Mouse (Mus musculus): Measurements from ENCODE around the gene Ablim1. TPM values are rescaled to one million over a fixed set of nuclear protein-coding genes. Genes with fewer than 3 reads are reported as not detected.

Ablim1 gene
- polyA plus RNA-seq, 1 experiment from 2014 or later, result 37.9 TPM

- WGBS, result 80% methylated on average over 9 of the region's 9 CpGs
These were observed 266.9 kb downstream of the Ablim1 start for GRCm38 (mm10) chr19:57047671-57048320.

GRCm38 (mm10) chr19:57039258-57039657 is 275.5 kb downstream of the Ablim1 start:
- Histone ChIP-seq H3K4me1 (replicated peaks) (0 out of 2 replicates have a peak, but pooled peaks cover 2% of the 10 kb centered on the region), H3K36me3 (peaks cover 40% of the 10 kb centered on the region), H3K27me3 (no peaks in the 10 kb centered on the region), H3K4me3 (no peak overlapping the region), H3K9ac (no peak overlapping the region), H3K4me2 (no peak overlapping the region), H3K27ac (no peak overlapping the region), H3K9me3 (no peaks in the 10 kb centered on the region)
- ATAC-seq (ENCODE audit: low FRiP score), result no peak
- WGBS, result 63% methylated on average over 6 of the region's 6 CpGs

More at GRCm38 (mm10) chr19:57047671-57048320, 266.9 kb downstream of the Ablim1 start:
- no peak overlapping the region for H3K9ac ChIP-seq
- H3K36me3 ChIP-seq, result 0 out of 2 replicates have a peak, but pooled peaks cover 6% of the 10 kb centered on the region
- H3K27ac ChIP-seq, result no peak overlapping the region
- no peak overlapping the region for H3K4me3 ChIP-seq
- no peak for ATAC-seq (ENCODE audit: low FRiP score)
- no peak overlapping the region for H3K4me2 ChIP-seq
- H3K27me3 ChIP-seq, result 0 out of 2 replicates have a peak, but pooled peaks cover 3% of the 10 kb centered on the region
- peaks cover 20% of the 10 kb centered on the region for H3K4me1 ChIP-seq (replicated peaks)
- no peaks in the 10 kb centered on the region for H3K9me3 ChIP-seq

- Histone ChIP-seq H3K4me2 (no peak overlapping the region), H3K9ac (no peak overlapping the region), H3K36me3 (peaks cover 34% of the 10 kb centered on the region), H3K27me3 (no peaks in the 10 kb centered on the region), H3K27ac (no peak overlapping the region), H3K4me3 (no peak overlapping the region), H3K9me3 (no peaks in the 10 kb centered on the region), H3K4me1 (replicated peaks) (0 out of 2 replicates have a peak, but pooled peaks cover 2% of the 10 kb centered on the region)
- no peak for ATAC-seq (ENCODE audit: low FRiP score)
- WGBS, result 81% methylated on average over 15 of the region's 15 CpGs
These were observed 277.9 kb downstream of the Ablim1 start for GRCm38 (mm10) chr19:57036860-57037259.

GRCm38 (mm10) chr19:57031582-57031981 is 283.1 kb downstream of the Ablim1 start:
- Histone ChIP-seq H3K4me3 (no peak overlapping the region), H3K36me3 (peaks cover 5% of the 10 kb centered on the region), H3K9ac (no peak overlapping the region), H3K4me2 (no peak overlapping the region), H3K9me3 (peaks cover 5% of the 10 kb centered on the region; the same call in 1 of the 2 replicates), H3K27ac (no peak overlapping the region), H3K27me3 (no peaks in the 10 kb centered on the region), H3K4me1 (replicated peaks) (peaks cover 10% of the 10 kb centered on the region)
- no peak for ATAC-seq (ENCODE audit: low FRiP score)
- 70% methylated on average over 4 of the region's 4 CpGs for WGBS

DNA sequence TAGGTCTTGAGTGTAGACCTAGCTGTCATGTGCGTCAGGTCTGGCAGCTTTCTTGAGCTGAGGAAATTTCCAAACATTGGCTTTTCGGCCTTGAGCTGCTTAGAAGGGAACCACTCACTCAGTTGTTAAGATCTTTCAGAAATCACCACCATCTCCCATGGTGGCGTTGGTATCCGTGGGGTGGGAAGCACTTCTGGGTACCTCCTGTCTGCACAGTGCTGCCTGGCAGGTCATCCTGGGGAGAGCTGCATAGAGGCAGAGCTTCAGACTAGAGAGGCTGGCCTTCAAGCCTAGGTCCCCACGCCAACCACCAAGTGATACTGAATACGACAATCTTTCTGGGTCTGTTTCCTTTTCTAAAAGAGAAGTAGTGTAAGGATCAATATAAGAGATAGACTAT is 285.3 kb downstream of the Ablim1 start:
- Histone ChIP-seq H3K9me3 (peaks cover 9% of the 10 kb centered on the region; the same call in 1 of the 2 replicates), H3K36me3 (peaks cover 2% of the 10 kb centered on the region), H3K9ac (no peak overlapping the region), H3K4me3 (no peak overlapping the region), H3K27me3 (no peaks in the 10 kb centered on the region), H3K4me1 (replicated peaks) (peaks cover 8% of the 10 kb centered on the region), H3K27ac (no peak overlapping the region), H3K4me2 (no peak overlapping the region)
- no peak for ATAC-seq (ENCODE audit: low FRiP score)
- 94% methylated on average over 6 of the region's 6 CpGs for WGBS

GRCm38 (mm10) chr19:57028327-57029179 is 286.2 kb downstream of the Ablim1 start:
- Histone ChIP-seq H3K27me3 (no peaks in the 10 kb centered on the region), H3K27ac (no peak overlapping the region), H3K4me1 (replicated peaks) (peaks cover 8% of the 10 kb centered on the region), H3K9me3 (peaks cover 9% of the 10 kb centered on the region; the same call in 1 of the 2 replicates), H3K9ac (no peak overlapping the region), H3K36me3 (peaks cover 2% of the 10 kb centered on the region), H3K4me3 (no peak overlapping the region), H3K4me2 (no peak overlapping the region)
- ATAC-seq (ENCODE audit: low FRiP score), result no peak
- WGBS, result 28% methylated on average over 8 of the region's 8 CpGs

GRCm38 (mm10) chr19:57026501-57026900 is 288.2 kb downstream of the Ablim1 start:
- no peaks in the 10 kb centered on the region for H3K27me3 ChIP-seq
- peaks cover 9% of the 10 kb centered on the region; the same call in 1 of the 2 replicates for H3K9me3 ChIP-seq
- H3K4me1 ChIP-seq (replicated peaks), result peaks cover 8% of the 10 kb centered on the region
- no peak overlapping the region for H3K27ac ChIP-seq
- H3K36me3 ChIP-seq, result peaks cover 2% of the 10 kb centered on the region; the same call in 1 of the 2 replicates
- H3K4me3 ChIP-seq, result no peak overlapping the region
- H3K4me2 ChIP-seq, result no peak overlapping the region
- H3K9ac ChIP-seq, result no peak overlapping the region
- WGBS, result 77% methylated on average over 4 of the region's 4 CpGs
- ATAC-seq (ENCODE audit: low FRiP score), result no peak

- no peak overlapping the region for H3K27ac ChIP-seq
- no peaks in the 10 kb centered on the region for H3K9me3 ChIP-seq
These were observed 296.9 kb downstream of the Ablim1 start for GRCm38 (mm10) chr19:57017785-57018179.

DNA sequence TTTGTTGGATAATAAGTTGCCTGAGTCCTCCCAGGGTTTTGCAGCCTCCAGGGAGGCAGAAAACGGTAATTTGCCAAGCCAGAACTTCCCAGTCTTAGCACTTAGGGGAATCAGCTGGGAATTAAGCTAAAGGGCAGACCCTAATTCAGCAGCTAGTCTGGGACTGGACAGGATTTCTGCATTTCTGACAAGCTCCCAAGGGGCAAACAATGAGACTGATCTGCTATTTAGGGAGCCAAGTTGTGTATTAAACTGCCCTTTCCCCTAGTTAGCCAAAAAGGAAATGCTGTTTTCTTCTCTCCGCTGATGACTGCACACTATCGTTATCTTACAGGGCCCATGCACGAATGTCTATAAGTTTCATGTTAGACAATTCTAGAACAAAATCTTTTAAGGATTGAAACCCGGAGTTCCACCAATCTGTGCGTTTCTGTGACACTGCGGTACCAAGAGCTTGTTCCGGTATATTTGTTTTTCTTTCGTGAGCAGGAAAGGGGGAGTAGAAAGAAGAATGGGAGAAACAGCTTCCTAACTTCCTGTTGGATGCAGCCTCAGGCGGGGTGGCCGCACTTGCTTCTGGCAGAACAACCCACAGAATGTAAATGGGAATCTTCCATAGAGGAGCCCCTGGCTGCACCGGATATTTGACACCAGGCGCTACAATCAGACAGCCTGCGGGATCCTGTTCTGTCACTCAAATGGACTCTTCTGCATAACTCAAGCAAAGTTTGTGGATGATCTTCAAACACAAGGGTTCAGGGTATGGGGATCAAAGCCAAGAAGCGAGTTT is 297.5 kb downstream of the Ablim1 start:
- Histone ChIP-seq H3K4me2 (no peak overlapping the region), H3K4me3 (no peak overlapping the region), H3K9ac (no peak overlapping the region), H3K27ac (no peak overlapping the region), H3K27me3 (no peaks in the 10 kb centered on the region), H3K4me1 (replicated peaks) (0 out of 2 replicates have a peak, but pooled peaks cover 9% of the 10 kb centered on the region), H3K36me3 (no peaks in the 10 kb centered on the region), H3K9me3 (no peaks in the 10 kb centered on the region)
- ATAC-seq (ENCODE audit: low FRiP score), result no peak
- 54% methylated on average over 15 of the region's 15 CpGs for WGBS

More at GRCm38 (mm10) chr19:57017785-57018179, 296.9 kb downstream of the Ablim1 start:
- no peak for ATAC-seq (ENCODE audit: low FRiP score)
- Histone ChIP-seq H3K4me1 (replicated peaks) (0 out of 2 replicates have a peak, but pooled peaks cover 9% of the 10 kb centered on the region), H3K9ac (no peak overlapping the region), H3K27me3 (no peaks in the 10 kb centered on the region), H3K4me2 (no peak overlapping the region), H3K36me3 (no peaks in the 10 kb centered on the region), H3K4me3 (no peak overlapping the region)
- 81% methylated on average over 8 of the region's 8 CpGs for WGBS

DNA sequence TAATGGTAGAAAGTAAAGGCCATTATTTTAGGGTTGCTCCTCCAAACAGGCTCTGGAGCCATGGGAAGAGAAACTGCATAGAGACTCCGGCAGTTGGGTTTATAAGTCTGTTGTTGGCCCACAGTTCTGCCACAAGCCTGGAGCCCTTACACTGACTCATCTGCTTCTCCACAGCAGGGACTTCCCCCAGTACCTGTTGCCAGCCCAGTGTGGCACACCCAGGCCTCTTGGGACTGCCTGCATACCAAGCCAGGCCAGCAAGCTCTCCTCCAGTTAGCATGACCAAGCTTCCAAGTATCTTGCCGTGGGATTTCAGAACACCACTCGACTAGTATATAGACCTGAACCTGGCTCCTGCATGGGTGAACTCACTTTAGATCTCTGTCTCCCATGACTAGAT is 299.9 kb downstream of the Ablim1 start:
- no peak for ATAC-seq (ENCODE audit: low FRiP score)
- H3K9me3 ChIP-seq, result no peaks in the 10 kb centered on the region

GRCm38 (mm10) chr19:57013271-57013677 is 301.4 kb downstream of the Ablim1 start:
- Histone ChIP-seq H3K4me2 (no peak overlapping the region), H3K27me3 (peaks cover 27% of the 10 kb centered on the region), H3K27ac (no peak overlapping the region), H3K4me3 (no peak overlapping the region), H3K4me1 (replicated peaks) (peaks cover 19% of the 10 kb centered on the region), H3K9me3 (no peaks in the 10 kb centered on the region), H3K36me3 (no peaks in the 10 kb centered on the region), H3K9ac (no peak overlapping the region)
- no peak for ATAC-seq (ENCODE audit: low FRiP score)
- WGBS, result 46% methylated on average over 6 of the region's 6 CpGs

More for the DNA sequence above, 299.9 kb downstream of the Ablim1 start:
- no peak overlapping the region for H3K4me3 ChIP-seq
- H3K36me3 ChIP-seq, result no peaks in the 10 kb centered on the region
- H3K9ac ChIP-seq, result no peak overlapping the region
- H3K27me3 ChIP-seq, result peaks cover 12% of the 10 kb centered on the region
- 92% methylated on average over 3 of the region's 3 CpGs for WGBS
- H3K27ac ChIP-seq, result no peak overlapping the region
- H3K4me2 ChIP-seq, result no peak overlapping the region
- peaks cover 13% of the 10 kb centered on the region; the same call in 1 of the 2 replicates for H3K4me1 ChIP-seq (replicated peaks)

DNA sequence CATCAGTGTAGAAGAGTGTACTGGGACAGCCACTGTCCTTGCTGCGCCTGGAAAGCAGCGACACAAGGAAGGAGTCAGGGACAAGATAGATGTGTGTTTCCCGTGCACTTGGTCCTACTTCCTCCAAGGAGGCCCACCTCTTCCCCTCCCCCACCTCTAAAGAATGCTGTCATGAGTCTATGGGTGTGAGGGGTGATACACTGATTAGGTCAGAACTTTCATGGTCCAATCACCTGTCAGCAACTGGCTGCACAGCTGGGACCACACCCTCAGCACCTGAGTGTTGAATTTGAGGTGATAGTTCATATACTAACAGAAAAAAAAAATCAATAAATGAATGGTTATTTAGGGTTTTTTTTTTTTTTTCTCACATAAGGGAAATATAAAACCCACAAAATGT is 302.7 kb downstream of the Ablim1 start:
- no peak overlapping the region for H3K27ac ChIP-seq
- no peak overlapping the region for H3K4me3 ChIP-seq
- H3K9ac ChIP-seq, result no peak overlapping the region
- H3K27me3 ChIP-seq, result peaks cover 39% of the 10 kb centered on the region
- H3K36me3 ChIP-seq, result no peaks in the 10 kb centered on the region
- no peak overlapping the region for H3K4me2 ChIP-seq
- no peak for ATAC-seq (ENCODE audit: low FRiP score)
- WGBS, result 83% methylated on average over 3 of the region's 3 CpGs
- no peaks in the 10 kb centered on the region for H3K9me3 ChIP-seq
- H3K4me1 ChIP-seq (replicated peaks), result peaks cover 30% of the 10 kb centered on the region

Measured in hindbrain, embryonic 13.5 days (tissue).